Mouse (Mus musculus): ENCODE results near the gene Gadl1.

DNA sequence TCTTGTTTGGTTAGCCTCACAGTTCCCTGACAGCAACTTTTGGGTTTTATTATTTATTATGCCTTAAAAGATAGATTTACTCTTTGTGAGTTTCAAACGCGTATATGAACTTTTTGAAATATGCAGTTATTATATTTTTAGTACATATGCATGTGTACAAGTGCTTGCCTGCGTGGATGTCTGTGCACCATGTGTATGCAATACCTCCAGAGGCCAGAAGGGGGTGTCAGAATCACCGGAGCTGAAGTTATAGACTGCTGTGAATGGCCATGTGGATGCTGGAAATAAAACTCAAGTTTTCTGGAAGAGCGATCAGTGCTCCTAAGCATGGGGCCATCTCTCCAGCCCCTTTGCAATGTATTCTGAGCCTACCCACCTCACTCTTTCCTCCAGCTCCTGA is 28.7 kb downstream of the Gadl1 start:
- no peak for TF ChIP-seq POLR2A (IDR thresholded peaks at IDR 0.05; ENCODE audit: insufficient read depth, low read depth, low read length)
- TF ChIP-seq CTCF (IDR thresholded peaks at IDR 0.05; ENCODE audit: insufficient read depth, low read depth, low read length): no peak
